Mouse (Mus musculus) heart, postnatal 0 days (tissue): ENCODE measurements around the gene S100a9.

ENCODE experiments used
- CTCF ChIP-seq: IDR thresholded peaks from 2 replicates; pipeline ENCODE4 v1.5.1; 2016; ENCODE audit warnings: antibody characterized with exemption, control low read depth, low read depth
- EP300 ChIP-seq: IDR thresholded peaks from 2 replicates; pipeline ENCODE4 v1.6.1; 2016; ENCODE audit warnings: antibody characterized with exemption, low read depth

- TF ChIP-seq CTCF (no peak), EP300 (no peak)
Measured at GRCm38 (mm10) chr3:90648981-90649380, 46.5 kb downstream of the S100a9 start.
